Mouse (Mus musculus) embryo, embryonic 10.5 days (tissue): ENCODE results near the gene Hk2.

Experiments used
- DNase-seq: peaks from one replicate; pipeline ENCODE4 v3.0.0-alpha.2; 2015; ENCODE audit warnings: low spot score

Hk2 gene

GRCm38 (mm10) chr6:82740269-82740668, 34.0 kb downstream of the Hk2 start:
- peak; percentile 93 for DNase-seq

GRCm38 (mm10) chr6:82737634-82738540, 36.4 kb downstream of the Hk2 start:
- DNase-seq, result no peak

GRCm38 (mm10) chr6:82736626-82737600, 37.3 kb downstream of the Hk2 start:
- DNase-seq, result no peak

GRCm38 (mm10) chr6:82735347-82735746, 38.9 kb downstream of the Hk2 start:
- peak; percentile 9 for DNase-seq

GRCm38 (mm10) chr6:82728635-82729034, 45.6 kb downstream of the Hk2 start:
- DNase-seq, result no peak

GRCm38 (mm10) chr6:82727206-82727605, 47.0 kb downstream of the Hk2 start:
- no peak for DNase-seq

- peak; percentile 73 for DNase-seq
Measured at GRCm38 (mm10) chr6:82723321-82723720, 50.9 kb downstream of the Hk2 start.

- DNase-seq, result no peak
Measured at GRCm38 (mm10) chr6:82716126-82716525, 58.1 kb downstream of the Hk2 start.

GRCm38 (mm10) chr6:82715653-82716052, 58.6 kb downstream of the Hk2 start:
- DNase-seq, result no peak

- no peak for DNase-seq
Measured at GRCm38 (mm10) chr6:82715253-82715652, 59.0 kb downstream of the Hk2 start.

- no peak for DNase-seq
Measured at GRCm38 (mm10) chr6:82714841-82715240, 59.4 kb downstream of the Hk2 start.

GRCm38 (mm10) chr6:82714243-82714642, 60.0 kb downstream of the Hk2 start:
- DNase-seq, result peak; percentile 83

GRCm38 (mm10) chr6:82707742-82708141, 66.5 kb downstream of the Hk2 start:
- no peak for DNase-seq

GRCm38 (mm10) chr6:82707241-82707640, 67.0 kb downstream of the Hk2 start:
- DNase-seq, result no peak

GRCm38 (mm10) chr6:82705221-82705620, 69.0 kb downstream of the Hk2 start, which contains the start of gene Pole4:
TSS of gene Pole4 (minus strand) at chr6:82705365.
- no peak for DNase-seq

- DNase-seq, result no peak
Measured at GRCm38 (mm10) chr6:82703710-82704109, 70.5 kb downstream of the Hk2 start.

GRCm38 (mm10) chr6:82702593-82703017, 71.6 kb downstream of the Hk2 start:
- peak; percentile 93 for DNase-seq

- DNase-seq, result no peak
Measured at GRCm38 (mm10) chr6:82701296-82701695, 73.0 kb downstream of the Hk2 start.

GRCm38 (mm10) chr6:82699831-82700230, 74.4 kb downstream of the Hk2 start:
- DNase-seq, result peak; percentile 19

- no peak for DNase-seq
Measured at GRCm38 (mm10) chr6:82696736-82697135, 77.5 kb downstream of the Hk2 start.

GRCm38 (mm10) chr6:82694668-82695067, 79.6 kb downstream of the Hk2 start:
- DNase-seq, result peak; percentile 33

GRCm38 (mm10) chr6:82689474-82689873, 84.8 kb downstream of the Hk2 start:
- DNase-seq, result no peak
